In the genomic region with DNA sequence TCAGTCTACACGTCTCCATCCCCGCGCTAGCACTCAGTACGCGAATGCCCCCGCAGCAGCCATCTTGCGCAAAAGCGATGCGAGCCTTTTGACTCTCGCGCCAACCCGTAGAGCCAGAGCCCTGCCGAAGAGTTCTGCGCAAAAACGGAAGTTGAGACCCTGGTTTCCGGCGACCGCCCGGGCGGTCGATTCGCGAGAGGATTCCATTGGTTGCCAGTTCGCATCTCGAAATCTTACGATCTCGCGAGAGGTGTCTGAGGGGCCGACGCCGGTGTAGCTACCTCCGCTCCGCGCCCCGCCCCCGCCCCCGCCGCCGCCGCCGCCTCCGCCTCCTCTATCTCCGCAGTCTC, we compare ENCODE assay signal across 8 mouse cellular contexts. TPM values are rescaled to one million over a fixed set of nuclear protein-coding genes. Genes with fewer than 3 reads are reported as not detected.
DNase-seq lines count a peak whose midpoint lies in the region; ATAC-seq lines count a peak whose summit lies in the region.

A gene (minus strand): TSS at position 77 of the 350 bp plus-strand sequence.
A gene (plus strand): TSS at position 195 of the 350 bp plus-strand sequence.

- H3K9ac ChIP-seq in hindbrain, embryonic 15.5 days: peak within 1 kb of the TSS; percentile 99

- peak; percentile 96 for ATAC-seq in hindbrain, embryonic 15.5 days (ENCODE audit: low FRiP score, low read depth)

- peaks cover 15% of the 10 kb centered on the region for H3K36me3 ChIP-seq in hindbrain, embryonic 15.5 days

- H3K4me2 ChIP-seq in hindbrain, embryonic 15.5 days: peak within 1 kb of the TSS; percentile 91

- H3K4me1 ChIP-seq in hindbrain, embryonic 15.5 days (replicated peaks): peaks cover 36% of the 10 kb centered on the region

- no peaks in the 10 kb centered on the region for H3K9me3 ChIP-seq in hindbrain, embryonic 15.5 days

- peak within 1 kb of the TSS; percentile 91 for H3K4me3 ChIP-seq in hindbrain, embryonic 15.5 days

- peak; percentile 96 for DNase-seq in T-cell, adult 2 months (ENCODE audit: low spot score)
- peak; percentile 98 for DNase-seq in cerebellum, postnatal 36 days
- DNase-seq in frontal cortex, postnatal 36 days (ENCODE audit: low spot score in 2 of 2): peak; percentile 96
- peak; percentile 86 for DNase-seq in left cerebral cortex, adult 11 months (ENCODE audit: low spot score)
- peak; percentile 97 to 98 for DNase-seq in lung, postnatal 4 days
- peak; percentile 97 for DNase-seq in retina, postnatal 7 days (ENCODE audit: low read depth, low spot score)
- DNase-seq in urinary bladder, adult 2 months (ENCODE audit: low spot score): peak; percentile 89

- no peaks in the 10 kb centered on the region for H3K27me3 ChIP-seq in hindbrain, embryonic 15.5 days

- H3K27ac ChIP-seq in hindbrain, embryonic 15.5 days (replicated peaks): peak within 1 kb of the TSS; percentile 88

- under 1% methylated on average over 40 of the region's 43 CpGs for WGBS in hindbrain, embryonic 15.5 days

RNA-seq across cellular contexts. Expression of the first gene that starts in this region (rescaled TPM):
- 24.4 and 27.8 TPM in 2 replicates for polyA plus RNA-seq in hindbrain, embryonic 15.5 days (2015; fragmentation: Nextera tagmentation; extraction: Ambion mirVana)
- 24.7 and 25.8 TPM in 2 replicates for polyA plus RNA-seq in urinary bladder, adult 2 months (2012; rRNA removed)

RNA-seq across cellular contexts. Expression of the second gene that starts in this region (rescaled TPM):
- polyA plus RNA-seq in hindbrain, embryonic 15.5 days (2015; fragmentation: Nextera tagmentation; extraction: Ambion mirVana): 51.6 and 54.9 TPM in 2 replicates
- polyA plus RNA-seq in urinary bladder, adult 2 months (2012; rRNA removed): 59.7 and 64.6 TPM in 2 replicates

Comparison
In these comparisons a context has a peak if more than half of its experiments do, and no peak if none do; other contexts are left out.
1. Peak in every context shown above with its lines: DNase-seq, ATAC-seq, H3K4me3 ChIP-seq and H3K27ac ChIP-seq.